Mouse (Mus musculus) G1E (cell line): ENCODE data around the gene Syce3.

Experiments
- CTCF ChIP-seq: IDR thresholded peaks from 2 replicates; pipeline ENCODE4 v1.5.1; 2012; ENCODE audit warnings: low read depth, low read length, inconsistent platforms, mixed read lengths
- GATA1 ChIP-seq: IDR thresholded peaks from 2 replicates; pipeline ENCODE4 v1.6.1; 2012; ENCODE audit warnings: borderline replicate concordance, low read length, inconsistent platforms, mixed read lengths
- GATA2 ChIP-seq: IDR thresholded peaks from 2 replicates; pipeline ENCODE4 v1.6.1; 2012; ENCODE audit warnings: low read depth, low read length, inconsistent platforms, borderline replicate concordance
- POLR2AphosphoS5 ChIP-seq: IDR thresholded peaks from 2 replicates; pipeline ENCODE4 v1.6.1; 2012; ENCODE audit warnings: low read depth, low read length, inconsistent platforms; ENCODE audit not compliant: insufficient replicate concordance
- TAL1 ChIP-seq: conservative IDR thresholded peaks from 2 replicates; pipeline ENCODE4 v1.6.1; 2012; ENCODE audit warnings: low read depth, low read length, inconsistent platforms, mixed read lengths

DNA sequence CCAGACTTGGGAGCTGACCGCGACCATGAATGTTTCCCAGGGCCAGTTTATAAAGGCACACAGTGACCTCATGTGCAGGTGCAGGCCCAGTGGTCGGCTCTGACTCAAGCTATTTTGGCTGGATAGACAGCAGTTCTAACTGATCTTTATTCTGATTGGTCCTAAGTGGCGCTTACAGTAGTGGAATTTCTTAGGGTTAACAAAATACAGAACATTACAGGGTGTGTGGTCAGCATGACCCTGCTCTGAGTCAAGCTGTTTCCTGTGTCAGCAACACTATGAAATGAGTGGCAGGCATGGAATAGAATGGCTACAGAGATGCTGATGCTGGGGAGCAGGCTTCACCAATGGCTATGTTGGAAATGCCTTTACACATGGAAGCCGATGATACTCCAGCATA, 25.6 kb upstream of the Syce3 start:
- TF ChIP-seq CTCF (no peak), POLR2AphosphoS5 (no peak), TAL1 (no peak), GATA1 (no peak), GATA2 (no peak)
